Mouse (Mus musculus) CD4-positive, CD25-positive, alpha-beta regulatory T cell (primary cell): ENCODE data around the gene Minpp1. TPM values are rescaled to one million over a fixed set of nuclear protein-coding genes. Genes with fewer than 3 reads are reported as not detected.

Experiments used
- polyA plus RNA-seq: library from polyadenylated mRNA; unstranded; fragments of 100-300 nt; shearing (Covaris generic); gene quantifications from one replicate; pipeline ENCODE4 v1.2.1, GENCODE M21; 2017

Gene Minpp1
- polyA plus RNA-seq, result 64.2 TPM

DNA sequence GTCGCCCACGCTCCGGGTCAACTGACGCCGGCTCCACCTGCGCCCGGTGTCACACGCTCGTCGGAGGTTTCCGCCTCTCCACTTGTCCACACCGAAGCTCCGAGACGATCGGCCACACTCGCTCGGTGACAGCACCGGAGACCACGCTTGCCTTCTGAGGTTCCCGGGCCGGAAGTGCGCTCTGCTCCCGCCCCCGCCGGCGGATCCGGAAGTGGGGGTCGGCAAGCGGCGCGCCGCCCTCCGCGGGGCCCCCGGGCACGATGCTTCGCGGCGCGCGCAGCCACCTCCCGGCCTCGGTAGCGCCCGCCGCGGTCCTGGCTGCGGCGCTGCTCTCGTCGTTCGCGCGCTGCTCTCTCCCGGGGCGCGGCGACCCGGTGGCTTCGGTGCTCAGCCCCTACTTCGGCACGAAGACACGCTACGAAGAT is at the start of gene Minpp1:
Gene Minpp1, plus strand, starts transcription at position 89 of the 425 bp plus-strand sequence.

DNA sequence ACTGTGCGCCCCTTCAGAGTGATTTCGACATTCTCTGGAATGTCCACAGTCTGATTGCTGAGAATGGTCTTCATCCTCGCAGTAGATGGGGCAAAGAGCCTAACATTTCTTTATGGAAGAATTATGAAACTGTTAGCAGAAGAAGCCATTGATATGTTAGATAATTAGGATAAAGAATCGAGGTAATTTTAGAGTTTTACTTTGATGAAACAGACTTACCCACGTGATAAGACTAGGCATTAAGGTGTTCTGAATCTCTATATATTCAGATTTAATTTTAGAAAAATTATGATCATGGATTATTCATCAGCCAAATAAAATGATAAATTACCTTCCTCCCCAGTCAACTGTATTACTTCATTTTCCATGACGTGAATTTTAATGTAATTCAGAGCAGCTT is 19.1 kb upstream of the Minpp1 start, which contains the start of gene Rpl9-ps6:
Gene Rpl9-ps6, minus strand, starts transcription at position 101 of the 400 bp plus-strand sequence.

Other genes with a start within 250 kb of the Minpp1 start
- 40.9 TPM for gene Sgms1, start 96.1 kb upstream of the Minpp1 start, polyA plus RNA-seq
- 262 TPM for gene Rpl9-ps6, start 19.2 kb upstream of the Minpp1 start, polyA plus RNA-seq
- gene Papss2, start 110.0 kb downstream of the Minpp1 start, polyA plus RNA-seq, result 0.20 TPM